Mouse (Mus musculus) lung, postnatal 0 days (tissue): ENCODE results near the gene Gata3. TPM values are rescaled to one million over a fixed set of nuclear protein-coding genes. Genes with fewer than 3 reads are reported as not detected.

ENCODE experiments used
- ATAC-seq: fragments of 200-750 bp; cut with Nextera tagmentation; 2 replicates; pipeline ENCODE4 v1.8.0; 2017; ENCODE audit warnings: moderate library complexity
- DNase-seq: peaks from one replicate; pipeline ENCODE4 v3.0.0-alpha.2; 2016; ENCODE audit warnings: low spot score
- H3K27ac ChIP-seq: fragments of 300-500 bp; sonication (generic); 2 replicates; pipeline ENCODE4 v1.5.1; 2014; ENCODE audit warnings: antibody characterized with exemption, mild to moderate bottlenecking, low read length, mixed read lengths
- H3K27me3 ChIP-seq: fragments of 300-500 bp; sonication (generic); replicated peaks from 2 replicates; pipeline ENCODE4 v1.6.1; 2014; ENCODE audit warnings: low read length, mixed read lengths; ENCODE audit not compliant: insufficient read depth
- H3K36me3 ChIP-seq: fragments of 300-500 bp; sonication (generic); 2 replicates; pipeline ENCODE4 v1.6.1; 2014; ENCODE audit warnings: low read length, mixed read lengths; ENCODE audit not compliant: insufficient read depth
- H3K4me1 ChIP-seq: fragments of 300-500 bp; sonication (generic); 2 replicates; pipeline ENCODE4 v1.6.1; 2014; ENCODE audit warnings: antibody characterized with exemption, low read depth, low read length, mixed read lengths; ENCODE audit not compliant: insufficient read depth
- H3K4me2 ChIP-seq: fragments of 300-500 bp; sonication (generic); replicated peaks from 2 replicates; pipeline ENCODE4 v1.6.1; 2014; ENCODE audit warnings: low read depth, mild to moderate bottlenecking, low read length, moderate library complexity, mixed read lengths
- H3K4me3 ChIP-seq: fragments of 300-500 bp; sonication (generic); 2 replicates; pipeline ENCODE4 v1.5.1; 2014; ENCODE audit warnings: low read depth, low read length
- H3K9ac ChIP-seq: fragments of 300-500 bp; sonication (generic); replicated peaks from 2 replicates; pipeline ENCODE4 v1.6.1; 2014; ENCODE audit warnings: low read depth, mild to moderate bottlenecking
- H3K9me3 ChIP-seq: fragments of 300-500 bp; sonication (generic); 2 replicates; pipeline ENCODE4 v1.6.1; 2016; ENCODE audit warnings: low read length, mixed read lengths
- CTCF ChIP-seq: IDR thresholded peaks from 2 replicates; pipeline ENCODE4 v1.5.1; 2016; ENCODE audit warnings: antibody characterized with exemption, mild to moderate bottlenecking
- EP300 ChIP-seq: IDR thresholded peaks from 2 replicates; pipeline ENCODE4 v1.6.1; 2016; ENCODE audit warnings: antibody characterized with exemption, mild to moderate bottlenecking, control low read depth
- WGBS: fragments of 180-500 bp; shearing (Covaris S2); extraction: QIAGEN DNeasy Blood & Tissue Kit; methylation state at CpG from one replicate; pipeline ENCODE4 v1.1.7; 2014; 5-methylcytosine and 5-hydroxymethylcytosine counted together
- polyA plus RNA-seq: library from polyadenylated mRNA; unstranded; fragments of >200 nt; fragmentation: Nextera tagmentation; extraction: Ambion mirVana; gene quantifications from 2 replicates; pipeline ENCODE4 v1.2.1, GENCODE M21; 2015

Gata3 gene
- polyA plus RNA-seq, 1 experiment from 2014 or later, result 2.7 TPM

DNA sequence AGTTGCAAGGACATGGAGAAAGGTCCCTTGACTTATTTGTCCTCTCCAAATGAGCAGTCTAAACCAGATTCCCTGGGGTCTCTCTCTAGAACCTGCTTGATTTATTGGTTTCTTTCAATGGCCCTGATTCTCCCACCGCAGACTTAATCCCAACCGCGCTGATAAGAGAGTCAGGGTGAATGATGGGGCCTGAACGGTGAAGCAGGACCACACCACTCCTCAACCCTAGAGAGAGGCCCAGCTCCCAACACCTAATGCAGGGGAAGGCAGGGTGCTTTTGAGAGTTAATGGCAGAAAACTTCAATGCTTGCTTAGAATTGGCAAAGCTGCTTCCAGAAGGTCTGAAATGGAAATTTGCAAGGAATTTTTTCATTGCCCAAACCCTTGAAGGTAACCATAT is 14.6 kb downstream of the Gata3 start:
- no peak overlapping the region for H3K27ac ChIP-seq
- H3K9ac ChIP-seq, result no peak overlapping the region
- no peak for ATAC-seq
- 34% methylated on average over 4 of the region's 4 CpGs for WGBS
- no peaks in the 10 kb centered on the region for H3K4me1 ChIP-seq
- H3K4me2 ChIP-seq, result no peak overlapping the region
- TF ChIP-seq CTCF, result no peak
- TF ChIP-seq EP300, result no peak
- no peak overlapping the region for H3K4me3 ChIP-seq
- DNase-seq, result no peak
- peaks cover 34% of the 10 kb centered on the region for H3K27me3 ChIP-seq
- H3K36me3 ChIP-seq, result no peaks in the 10 kb centered on the region
- H3K9me3 ChIP-seq, result no peaks in the 10 kb centered on the region

DNA sequence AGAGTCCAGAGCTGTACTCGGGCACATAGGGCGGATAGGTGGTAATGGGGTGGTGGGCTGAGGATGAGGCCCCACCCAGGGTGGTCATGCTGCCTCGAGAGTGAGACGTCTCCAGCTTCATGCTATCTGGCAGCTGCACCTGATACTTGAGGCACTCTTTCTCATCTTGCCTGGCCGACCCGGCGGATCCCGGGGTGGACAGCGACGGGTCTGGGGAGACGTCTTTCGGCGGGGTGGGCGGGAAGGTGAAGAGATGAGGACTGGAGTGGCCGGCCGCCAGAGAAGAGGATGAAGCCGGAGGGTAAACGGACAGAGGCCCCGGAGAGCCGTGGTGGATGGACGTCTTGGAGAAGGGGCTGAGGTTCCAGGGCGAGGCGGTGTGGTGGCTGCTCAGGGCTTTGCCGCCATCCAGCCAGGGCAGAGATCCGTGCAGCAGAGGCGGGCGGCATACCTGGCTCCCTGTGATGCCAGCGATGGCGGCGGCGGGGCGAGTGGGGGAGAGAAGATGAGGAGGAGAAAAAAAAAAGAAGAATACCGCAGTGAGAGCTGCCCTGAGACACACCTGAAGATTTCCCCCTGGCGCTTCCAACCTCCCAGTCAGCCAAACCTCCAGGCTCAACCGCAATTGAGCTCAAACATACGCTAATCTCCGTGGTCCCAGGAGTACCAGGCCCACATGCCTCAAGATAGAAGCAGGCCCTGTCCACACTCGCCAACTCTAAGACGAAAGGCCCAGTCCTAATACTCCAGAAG is 15.2 kb downstream of the Gata3 start:
- H3K27me3 ChIP-seq, result peaks cover 31% of the 10 kb centered on the region
- no peak overlapping the region for H3K4me3 ChIP-seq
- H3K27ac ChIP-seq, result no peak overlapping the region
- ATAC-seq (no peak), DNase-seq (no peak)
- H3K4me1 ChIP-seq, result no peaks in the 10 kb centered on the region
- TF ChIP-seq EP300, result no peak
- TF ChIP-seq CTCF, result no peak
- H3K9ac ChIP-seq, result no peak overlapping the region
- H3K9me3 ChIP-seq, result no peaks in the 10 kb centered on the region
- H3K4me2 ChIP-seq, result no peak overlapping the region
- no peaks in the 10 kb centered on the region for H3K36me3 ChIP-seq
- 31% methylated on average over 39 of the region's 39 CpGs for WGBS

DNA sequence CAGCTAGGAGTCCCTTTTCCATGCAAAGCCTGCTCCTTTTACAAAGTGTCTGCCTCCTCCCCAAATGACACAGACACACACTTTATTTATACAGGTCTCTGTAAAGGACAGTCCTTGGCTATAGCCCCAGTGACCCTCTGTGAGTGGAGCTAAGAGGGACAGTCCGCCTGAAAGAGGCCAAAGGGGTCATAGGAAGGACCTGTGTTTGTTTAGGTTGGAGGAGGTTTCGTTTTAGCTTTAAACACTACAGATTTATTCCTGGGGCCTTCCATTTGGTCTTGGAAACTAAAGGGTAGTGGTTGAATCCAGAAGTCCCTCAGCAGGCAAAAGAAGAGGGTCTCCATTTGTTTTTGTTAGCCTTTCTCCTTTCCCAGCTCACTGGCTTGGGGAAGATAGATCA is 16.1 kb downstream of the Gata3 start:
- no peaks in the 10 kb centered on the region for H3K9me3 ChIP-seq
- DNase-seq, result no peak
- H3K4me3 ChIP-seq, result no peak overlapping the region
- no peaks in the 10 kb centered on the region for H3K36me3 ChIP-seq
- TF ChIP-seq EP300 (no peak), CTCF (no peak)
- H3K27ac ChIP-seq, result no peak overlapping the region
- WGBS, result 48% methylated on average over 2 of the region's 2 CpGs
- H3K9ac ChIP-seq, result no peak overlapping the region
- H3K27me3 ChIP-seq, result peaks cover 31% of the 10 kb centered on the region
- no peak overlapping the region for H3K4me2 ChIP-seq
- no peaks in the 10 kb centered on the region for H3K4me1 ChIP-seq
- no peak for ATAC-seq

DNA sequence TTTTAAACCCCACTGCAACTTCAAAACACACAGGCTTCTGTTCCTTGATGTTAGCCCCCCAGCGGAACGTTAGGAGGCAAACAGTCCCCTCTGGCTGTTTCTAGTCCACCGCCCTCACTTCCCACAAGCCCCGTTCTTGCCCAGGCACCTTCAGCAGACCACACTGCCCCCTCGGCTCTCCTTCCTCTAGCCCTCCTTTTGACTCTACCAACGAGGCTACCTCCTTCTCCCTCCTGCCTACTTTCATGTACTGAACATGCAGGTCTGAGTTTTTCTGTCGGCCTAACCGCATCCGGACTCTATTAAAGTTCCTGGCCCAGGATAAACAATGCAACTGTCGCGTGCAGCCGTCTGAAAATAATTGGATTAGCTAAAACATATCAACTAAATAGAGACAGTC is 17.2 kb downstream of the Gata3 start:
- TF ChIP-seq CTCF (no peak), EP300 (no peak)
- no peaks in the 10 kb centered on the region for H3K9me3 ChIP-seq
- no peak overlapping the region for H3K4me2 ChIP-seq
- no peak for ATAC-seq
- no peak for DNase-seq
- H3K27me3 ChIP-seq, result peaks cover 29% of the 10 kb centered on the region
- 25% methylated on average over 12 of the region's 12 CpGs for WGBS
- H3K27ac ChIP-seq, result no peak overlapping the region
- H3K36me3 ChIP-seq, result no peaks in the 10 kb centered on the region
- H3K9ac ChIP-seq, result no peak overlapping the region
- H3K4me1 ChIP-seq, result no peaks in the 10 kb centered on the region
- H3K4me3 ChIP-seq, result no peak overlapping the region

DNA sequence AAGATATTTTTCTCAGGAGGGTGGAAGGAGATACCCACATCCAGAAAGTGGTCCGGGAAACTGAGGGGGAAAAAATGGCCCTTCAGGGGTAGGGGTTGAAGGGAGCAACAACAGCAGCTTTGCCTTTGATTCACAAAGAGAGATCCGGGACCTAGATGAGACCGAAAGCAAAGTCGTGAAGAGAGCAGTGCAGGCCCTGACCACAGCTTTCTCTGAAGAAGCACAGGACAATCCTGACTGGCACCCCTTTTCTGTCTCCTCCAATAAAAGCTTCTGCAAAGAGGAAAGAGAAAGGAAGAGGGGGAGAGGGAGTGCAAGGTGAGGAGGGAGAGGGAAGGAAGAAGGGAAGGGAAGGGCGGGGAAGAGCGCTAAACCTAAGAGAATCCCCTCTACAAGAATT is 18.0 kb downstream of the Gata3 start:
- no peak overlapping the region for H3K27ac ChIP-seq
- H3K4me1 ChIP-seq, result no peaks in the 10 kb centered on the region
- TF ChIP-seq CTCF (no peak), EP300 (no peak)
- no peak overlapping the region for H3K4me2 ChIP-seq
- no peak for ATAC-seq
- H3K9me3 ChIP-seq, result no peaks in the 10 kb centered on the region
- peaks cover 26% of the 10 kb centered on the region for H3K27me3 ChIP-seq
- H3K36me3 ChIP-seq, result no peaks in the 10 kb centered on the region
- no peak overlapping the region for H3K9ac ChIP-seq
- WGBS, result 67% methylated on average over 6 of the region's 6 CpGs
- no peak for DNase-seq
- H3K4me3 ChIP-seq, result no peak overlapping the region

- H3K4me2 ChIP-seq, result no peak overlapping the region
- no peaks in the 10 kb centered on the region for H3K4me1 ChIP-seq
- no peak overlapping the region for H3K4me3 ChIP-seq
- no peaks in the 10 kb centered on the region for H3K36me3 ChIP-seq
- TF ChIP-seq EP300 (no peak), CTCF (no peak)
- DNase-seq (no peak), ATAC-seq (no peak)
- no peak overlapping the region for H3K9ac ChIP-seq
- no peak overlapping the region for H3K27ac ChIP-seq
- no peaks in the 10 kb centered on the region for H3K9me3 ChIP-seq
- H3K27me3 ChIP-seq, result peaks cover 26% of the 10 kb centered on the region
- 45% methylated on average over 4 of the region's 4 CpGs for WGBS
These were observed 18.6 kb downstream of the Gata3 start for GRCm38 (mm10) chr2:9871141-9871716.
